Mouse (Mus musculus) CH12F3 (cell line): ENCODE data around the gene Nsmce4a.
"Not testable (repeated sequence)": the region's sequence is repeated elsewhere in the genome, so short reads cannot be mapped to it uniquely, and the experiment has no call there.

ENCODE experiments used
- in situ Hi-C: fragments of 300-500 bp; cut with MboI; formaldehyde crosslinking; loops from 2 replicates; pipeline ENCODE4 v1.14.3; 2020; ENCODE audit warnings: low sequenced_read_pairs

The Nsmce4a gene

DNA sequence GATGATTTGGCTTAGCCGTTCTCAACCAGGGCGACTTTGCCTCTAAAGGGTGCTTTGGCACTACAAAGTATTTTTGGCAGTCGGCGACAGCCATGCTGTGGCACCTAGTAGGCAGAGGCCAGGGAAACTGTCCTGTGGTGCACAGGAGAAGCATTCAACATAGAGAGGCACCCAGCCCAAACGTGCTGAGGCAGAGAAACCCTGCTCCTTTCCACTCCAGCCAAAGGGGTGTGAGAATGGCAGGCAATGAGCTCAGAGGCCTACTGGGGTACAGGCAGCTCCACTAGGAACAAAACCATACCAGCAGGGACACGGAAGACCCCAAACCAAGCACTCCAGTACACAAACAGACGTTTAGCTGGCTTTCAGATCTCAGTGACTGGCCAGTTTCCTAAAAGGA lies 32.7 kb downstream of the Nsmce4a start:
- in situ Hi-C loops, result no loop called here

DNA sequence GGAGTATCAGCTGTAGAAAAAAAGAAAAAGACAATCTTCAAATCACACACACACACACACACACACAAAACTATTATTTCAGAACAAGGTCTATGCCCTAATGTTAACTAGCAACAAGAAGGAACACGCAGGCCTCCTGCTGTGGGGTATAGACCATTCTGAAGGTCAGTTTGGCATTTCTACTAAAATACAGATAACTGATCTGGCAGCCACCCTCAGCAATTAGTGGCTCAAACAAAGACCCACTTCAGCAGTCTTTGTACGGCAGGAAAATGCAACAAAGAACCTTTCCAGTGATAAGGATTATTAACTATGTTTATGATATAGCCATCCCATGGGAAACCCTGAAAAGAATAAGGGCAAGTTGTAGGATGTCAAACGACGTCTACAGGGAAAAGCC lies 35.9 kb downstream of the Nsmce4a start:
- in situ Hi-C loops, result no loop called here

DNA sequence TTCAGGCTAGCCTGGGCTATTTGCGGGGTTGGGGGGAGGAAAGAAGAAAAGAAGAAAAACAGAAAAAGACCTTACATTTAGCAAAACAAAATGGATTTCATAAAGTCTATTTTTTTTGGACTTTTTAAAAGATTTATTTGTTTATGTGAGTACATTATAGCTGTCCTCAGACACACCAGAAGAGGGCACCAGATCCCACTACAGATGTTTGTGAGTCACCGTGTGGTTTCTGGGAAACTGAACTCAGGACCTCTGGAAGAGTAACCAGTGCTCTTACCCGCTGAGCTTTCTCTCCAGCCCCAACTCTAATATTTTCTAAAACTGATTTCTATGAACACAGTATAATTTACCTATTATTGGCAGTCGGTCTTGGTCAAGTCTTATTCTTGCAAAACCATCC lies 37.7 kb downstream of the Nsmce4a start:
- in situ Hi-C loops, result no loop called here

DNA sequence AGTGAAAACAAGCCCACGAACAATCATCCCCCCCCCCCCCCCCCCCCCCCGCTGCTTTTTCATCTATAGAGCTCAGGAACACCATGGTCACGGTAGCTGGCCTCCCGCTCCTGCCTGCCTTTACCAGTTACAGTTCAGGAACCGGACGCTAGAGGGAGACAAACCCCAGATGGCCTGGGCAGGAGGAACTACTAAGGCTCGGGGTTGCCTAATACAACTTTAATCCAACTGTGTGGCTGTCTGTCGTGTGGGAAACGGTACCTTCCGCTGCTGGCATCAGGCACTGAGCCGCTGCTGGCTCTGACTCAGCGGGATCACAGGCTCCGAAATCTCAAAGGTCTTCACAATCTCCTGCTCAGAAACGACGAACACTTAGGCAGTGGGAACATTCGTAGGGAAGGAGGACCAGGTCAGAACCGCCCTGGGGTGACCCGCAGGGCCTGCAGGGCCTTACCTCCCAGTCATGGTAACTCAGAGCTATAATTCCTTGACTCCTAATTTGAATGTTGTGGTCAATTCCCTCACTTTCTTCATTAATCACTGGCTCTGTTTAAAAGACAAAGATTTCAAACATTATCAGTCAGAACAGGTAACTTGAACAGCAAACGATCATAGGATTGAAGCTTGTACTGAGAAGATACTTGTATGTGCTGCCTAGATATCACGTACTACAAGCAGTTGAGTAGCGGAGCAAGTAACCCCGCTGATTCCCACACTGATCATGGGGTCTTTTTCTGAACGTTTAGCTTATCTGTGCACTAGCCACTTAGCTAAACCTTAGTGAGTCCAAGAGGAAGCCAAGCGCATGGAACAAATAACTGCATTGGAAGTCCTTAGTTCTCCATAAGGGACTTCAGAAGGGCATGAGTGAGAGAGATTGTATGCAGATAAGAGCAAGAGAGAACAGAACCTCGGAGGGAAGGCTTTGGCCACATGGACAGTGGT lies 39.3 kb downstream of the Nsmce4a start:
- in situ Hi-C loops, result no loop called here

DNA sequence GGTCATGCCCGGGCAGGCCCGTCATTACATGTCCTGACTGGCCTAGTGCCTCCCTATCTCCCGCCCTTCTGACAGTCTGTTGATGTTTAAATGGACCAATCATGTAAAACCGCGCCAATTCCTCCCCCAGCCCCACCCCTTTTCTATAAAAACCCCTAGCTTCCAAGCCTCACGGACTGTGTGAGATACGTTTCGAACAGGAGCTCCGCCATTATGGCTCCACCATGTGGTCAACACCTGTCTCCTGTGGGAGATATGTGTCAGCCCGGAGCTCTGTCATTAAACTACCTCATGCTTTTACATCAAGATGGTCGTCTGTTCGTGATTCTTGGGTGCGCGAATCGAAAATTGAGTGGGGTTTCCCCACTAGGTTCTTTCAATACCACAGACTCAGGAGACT lies 41.8 kb downstream of the Nsmce4a start:
- in situ Hi-C loops, result not testable (repeated sequence)

DNA sequence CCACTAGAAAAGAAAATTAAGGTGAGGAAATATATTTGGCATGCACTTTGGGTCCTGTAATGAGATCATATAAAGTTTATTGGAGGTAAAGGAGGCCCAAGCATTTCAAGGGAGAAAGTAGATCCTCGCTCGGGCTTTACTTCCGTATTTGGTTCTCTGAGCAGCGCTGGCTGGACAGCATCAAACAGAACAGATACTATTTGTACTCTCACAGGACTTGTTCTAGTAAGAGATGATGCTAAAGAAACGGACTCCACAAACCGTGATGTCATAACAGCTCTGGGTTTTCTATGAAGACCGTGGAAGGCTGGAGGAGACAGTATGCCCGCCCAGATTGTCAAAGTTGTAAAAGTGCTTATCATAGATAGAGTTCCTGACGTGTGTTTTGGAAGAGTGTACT lies 45.6 kb downstream of the Nsmce4a start:
- in situ Hi-C loops, result no loop called here

DNA sequence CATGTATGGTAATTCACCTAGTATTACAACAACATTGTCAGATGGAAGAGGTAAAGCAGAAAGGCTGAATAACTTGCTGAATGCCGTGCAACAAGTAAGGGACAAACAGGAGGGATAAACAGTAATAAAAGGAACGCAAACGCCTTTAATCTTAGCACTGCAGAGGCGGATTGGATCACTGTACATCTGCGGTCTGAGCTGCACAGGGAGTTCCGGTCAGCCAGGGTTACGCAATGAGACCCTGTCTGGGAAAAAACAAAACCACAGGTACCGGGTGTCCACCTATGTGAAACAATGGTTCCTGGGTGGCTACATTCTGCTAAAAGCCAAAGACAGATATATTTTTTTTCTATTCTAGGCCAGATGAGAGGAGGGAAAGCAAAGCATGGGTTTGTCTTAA lies 49.5 kb downstream of the Nsmce4a start:
- in situ Hi-C loops, result no loop called here

DNA sequence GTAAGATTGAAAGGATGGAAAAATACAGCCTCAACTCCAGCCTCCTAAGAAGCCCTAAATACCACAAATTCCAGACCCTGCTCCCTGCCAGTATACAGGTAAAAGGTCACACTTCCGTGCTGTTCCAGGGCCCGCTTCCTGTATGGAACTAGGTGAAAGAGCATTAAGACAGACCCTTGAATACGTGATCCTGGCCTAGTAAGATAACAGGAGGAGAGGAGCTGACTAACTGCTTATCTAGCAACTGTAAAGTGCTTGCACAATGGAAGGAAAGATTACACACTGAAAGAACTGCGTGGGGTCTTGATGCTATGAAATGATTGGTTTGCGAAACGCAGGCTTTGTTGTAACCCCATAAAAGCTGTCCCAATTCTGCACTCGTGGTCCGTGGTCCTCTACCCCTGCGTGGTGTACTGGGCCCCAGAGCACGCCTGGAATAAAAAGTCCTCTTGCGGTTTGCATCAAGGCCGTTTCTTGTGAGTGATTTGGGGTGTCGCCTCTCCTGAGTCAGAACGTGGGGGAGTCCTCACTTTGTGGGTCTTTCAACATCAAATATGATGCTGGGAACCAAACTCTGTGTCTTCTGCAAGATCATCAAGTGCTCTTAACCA lies 52.0 kb downstream of the Nsmce4a start:
- in situ Hi-C loops, result no loop called here

DNA sequence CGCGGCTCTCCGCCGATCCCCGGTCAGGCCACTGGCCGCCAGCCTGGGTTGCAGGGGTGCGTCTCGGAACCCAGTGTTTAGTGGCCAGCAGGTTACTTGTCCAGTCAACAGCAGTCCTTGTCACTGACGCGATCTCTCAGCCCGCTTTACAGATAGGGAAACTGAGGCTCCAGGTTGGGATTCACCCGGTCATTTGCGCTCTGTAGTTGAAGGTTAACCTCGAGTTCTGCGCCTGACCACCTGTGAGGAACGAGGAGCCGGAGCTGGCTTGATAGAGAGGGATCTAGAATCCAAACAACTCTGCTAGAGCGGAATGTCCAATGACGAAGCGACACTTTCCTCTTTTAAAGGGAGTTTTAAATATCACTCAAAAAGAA lies 52.9 kb downstream of the Nsmce4a start, which contains the start of gene Ate1:
Gene Ate1 (minus strand): TSS at position 321 of the 377 bp plus-strand sequence.
- in situ Hi-C loops, result no loop called here

DNA sequence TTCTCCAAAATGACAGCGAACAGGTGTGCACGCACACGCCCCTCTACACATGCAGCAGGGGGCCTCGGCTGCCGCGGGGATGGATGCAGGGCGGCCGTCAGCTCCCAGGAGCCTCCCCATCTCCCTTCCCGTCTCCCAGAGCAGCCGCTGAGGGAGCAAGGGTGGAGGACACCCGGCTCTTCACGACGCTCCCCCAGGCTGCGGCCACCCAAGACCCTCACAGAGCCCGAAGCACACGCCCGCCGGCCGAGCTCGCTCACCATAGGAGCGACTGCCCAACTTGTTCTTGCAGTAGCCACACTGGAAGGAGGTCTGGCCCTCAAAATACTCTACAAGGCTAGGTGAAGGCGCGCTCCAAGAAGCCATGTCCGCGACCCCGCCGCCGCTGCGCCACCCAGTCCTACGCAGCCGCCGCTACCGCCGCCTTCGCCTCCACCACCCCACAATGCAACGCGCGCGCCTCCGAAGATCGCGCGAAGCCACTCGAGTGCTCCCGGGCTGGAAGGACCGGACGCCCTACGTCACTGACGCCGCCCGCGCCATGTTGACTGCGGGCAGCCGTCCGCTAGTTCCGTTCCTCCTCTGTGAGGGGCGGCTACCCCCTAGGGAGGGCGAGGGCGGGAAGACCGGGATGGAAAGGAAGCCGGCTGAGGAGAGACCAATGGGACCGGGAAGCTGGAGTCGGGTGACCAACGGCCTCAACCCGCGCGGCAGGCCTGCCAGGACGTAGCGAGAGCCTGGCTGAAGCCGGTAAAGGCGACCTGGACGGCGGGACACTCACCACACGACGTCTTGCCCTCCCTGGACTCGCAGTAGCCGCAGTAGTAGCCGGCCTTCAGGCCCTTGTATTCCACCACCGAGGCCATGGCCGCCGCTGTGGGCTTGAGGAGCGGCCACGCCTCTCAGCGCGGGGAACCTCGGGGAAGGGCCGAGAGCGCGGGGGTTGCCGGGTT lies 53.5 kb downstream of the Nsmce4a start:
- in situ Hi-C loops, result no loop called here

DNA sequence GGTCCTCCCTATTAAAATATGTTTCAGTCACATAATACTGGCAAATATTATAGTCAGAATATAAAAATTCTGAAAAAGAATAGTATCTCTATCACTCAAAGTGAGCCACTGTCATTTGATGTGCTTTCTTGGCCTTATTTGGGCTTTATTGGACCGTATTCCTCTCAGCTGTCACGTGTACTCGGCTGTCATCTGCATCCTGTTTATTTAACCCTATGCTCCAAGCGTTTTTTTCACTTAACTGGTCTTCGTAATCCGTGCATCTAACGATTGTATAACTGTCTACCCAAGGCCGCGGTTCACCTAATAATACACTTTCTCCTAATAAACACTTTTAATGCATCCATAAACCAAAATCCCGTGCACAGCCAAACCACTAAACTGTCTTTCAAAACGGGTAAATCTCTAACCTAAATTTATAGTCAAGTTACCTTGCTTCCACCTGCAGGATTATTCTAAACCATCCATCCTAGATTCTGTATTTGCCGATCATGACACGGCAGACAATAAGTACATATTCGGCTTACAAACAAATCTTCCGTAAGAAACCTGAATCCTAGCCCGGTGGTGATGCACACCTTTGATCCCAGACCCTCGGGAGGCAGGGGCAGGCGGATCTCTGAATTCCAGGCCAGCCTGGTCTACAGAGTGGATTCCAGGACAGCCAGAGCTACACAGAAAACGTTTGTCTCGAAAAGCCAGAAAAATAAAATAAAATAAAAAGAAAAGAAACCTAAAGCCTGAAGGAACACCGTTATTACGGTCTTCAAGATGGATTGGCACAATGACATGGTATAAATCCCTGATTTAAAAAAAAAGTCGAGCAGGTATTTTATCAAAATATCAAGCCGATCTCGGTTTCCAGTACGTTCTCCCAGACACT lies 54.5 kb downstream of the Nsmce4a start:
- in situ Hi-C loops, result no loop called here

DNA sequence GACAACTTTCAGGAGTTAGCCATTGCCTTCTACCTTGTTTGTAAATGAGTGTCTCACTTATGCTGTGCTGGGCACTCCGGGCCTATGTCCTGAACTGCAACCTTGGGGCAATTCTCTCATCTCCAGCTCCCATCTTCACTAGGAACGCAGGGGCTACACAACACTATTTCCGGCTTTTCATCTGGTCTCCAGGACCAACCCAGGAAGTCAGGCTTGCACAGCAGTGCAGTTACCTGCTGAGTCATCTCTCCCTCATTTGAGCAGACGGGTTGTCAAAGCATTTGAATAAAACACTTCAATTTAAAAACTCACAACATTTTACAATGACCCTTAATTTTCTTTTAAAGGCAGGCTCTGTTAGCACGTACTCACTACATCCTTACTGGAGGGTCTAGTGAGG lies 62.7 kb downstream of the Nsmce4a start:
- in situ Hi-C loops, result no loop called here

DNA sequence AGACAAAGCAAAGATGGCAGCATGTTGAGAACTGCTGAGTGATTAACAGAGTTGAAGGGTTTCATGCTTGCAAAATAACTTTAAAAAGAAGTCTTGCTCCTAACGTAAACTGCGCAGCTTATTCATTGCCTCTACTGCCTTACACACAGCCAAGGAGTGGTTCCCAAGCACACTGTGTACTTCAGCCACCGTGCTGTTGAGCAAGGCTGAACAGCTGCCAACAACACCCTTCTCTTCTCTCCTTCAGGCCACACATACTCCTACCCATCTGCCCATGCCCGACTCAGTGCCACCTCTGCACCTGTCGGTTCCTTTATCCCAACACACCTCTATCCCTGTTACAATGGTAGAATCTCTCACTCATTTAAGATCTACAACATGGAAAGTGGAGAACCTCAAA lies 69.9 kb downstream of the Nsmce4a start:
- in situ Hi-C loops, result no loop called here

DNA sequence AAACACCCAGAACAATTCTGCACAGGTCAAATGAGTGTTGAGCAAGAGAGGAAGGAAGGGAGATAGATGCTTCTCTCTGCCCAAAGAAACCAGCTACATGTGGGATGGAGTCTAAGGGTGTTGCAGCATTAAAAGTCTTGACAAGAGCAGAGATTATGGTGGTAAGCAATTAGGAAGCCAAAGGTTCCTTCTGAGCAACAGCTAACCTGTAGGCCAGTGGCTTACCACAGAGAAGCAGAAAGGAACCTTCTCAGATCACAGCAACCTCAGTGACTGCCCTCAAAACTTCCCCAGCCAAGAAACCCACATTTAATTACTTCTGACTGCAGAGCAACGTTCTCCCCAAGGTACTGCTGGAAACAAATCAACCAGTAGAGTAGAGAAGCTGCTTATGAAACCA lies 71.4 kb downstream of the Nsmce4a start:
- in situ Hi-C loops, result no loop called here

DNA sequence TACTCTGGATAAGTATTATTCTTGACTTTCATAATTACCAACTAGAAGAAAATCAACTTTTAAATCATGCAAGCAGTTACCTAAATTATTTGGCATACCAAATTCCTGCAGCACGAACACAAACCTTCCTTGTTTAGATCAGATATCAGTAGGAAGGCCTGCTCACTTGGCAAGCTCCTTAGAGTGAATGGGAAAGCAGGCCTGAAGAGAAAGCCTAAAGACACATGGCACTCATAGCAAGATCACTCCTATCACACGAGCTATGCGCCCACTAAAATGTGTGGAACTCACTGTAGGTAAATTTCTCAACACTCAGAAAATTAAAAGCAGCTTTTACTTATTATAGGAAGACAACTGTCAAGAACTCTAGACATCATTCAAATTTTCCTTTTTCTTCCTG lies 79.6 kb downstream of the Nsmce4a start:
- in situ Hi-C loops, result no loop called here

DNA sequence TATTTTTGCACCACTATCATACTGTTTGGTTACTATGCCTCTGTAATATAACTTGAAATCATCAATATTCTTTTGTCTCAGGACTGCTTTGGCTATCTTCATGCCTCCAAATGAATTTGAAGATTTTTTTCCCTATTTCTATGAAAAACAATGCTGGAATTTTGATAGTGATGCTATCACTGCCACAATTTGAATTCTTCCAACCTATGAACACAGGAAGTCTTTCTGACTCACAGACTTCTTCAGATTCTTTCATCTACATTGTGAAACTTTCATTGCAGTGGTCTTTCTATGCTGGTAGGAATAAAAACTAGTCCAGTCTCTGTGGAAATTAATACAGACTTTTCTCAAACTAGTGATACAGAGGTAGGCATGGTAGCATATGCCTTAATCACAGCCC lies 80.9 kb downstream of the Nsmce4a start:
- in situ Hi-C loops, result no loop called here
